Mouse (Mus musculus) NIH3T3 (cell line): ENCODE results near the gene Fau.

Experiments used
- DNase-seq: peaks from one replicate; pipeline ENCODE4 v3.0.0-alpha.2; 2012; ENCODE audit warnings: low read depth

The Fau gene

DNA sequence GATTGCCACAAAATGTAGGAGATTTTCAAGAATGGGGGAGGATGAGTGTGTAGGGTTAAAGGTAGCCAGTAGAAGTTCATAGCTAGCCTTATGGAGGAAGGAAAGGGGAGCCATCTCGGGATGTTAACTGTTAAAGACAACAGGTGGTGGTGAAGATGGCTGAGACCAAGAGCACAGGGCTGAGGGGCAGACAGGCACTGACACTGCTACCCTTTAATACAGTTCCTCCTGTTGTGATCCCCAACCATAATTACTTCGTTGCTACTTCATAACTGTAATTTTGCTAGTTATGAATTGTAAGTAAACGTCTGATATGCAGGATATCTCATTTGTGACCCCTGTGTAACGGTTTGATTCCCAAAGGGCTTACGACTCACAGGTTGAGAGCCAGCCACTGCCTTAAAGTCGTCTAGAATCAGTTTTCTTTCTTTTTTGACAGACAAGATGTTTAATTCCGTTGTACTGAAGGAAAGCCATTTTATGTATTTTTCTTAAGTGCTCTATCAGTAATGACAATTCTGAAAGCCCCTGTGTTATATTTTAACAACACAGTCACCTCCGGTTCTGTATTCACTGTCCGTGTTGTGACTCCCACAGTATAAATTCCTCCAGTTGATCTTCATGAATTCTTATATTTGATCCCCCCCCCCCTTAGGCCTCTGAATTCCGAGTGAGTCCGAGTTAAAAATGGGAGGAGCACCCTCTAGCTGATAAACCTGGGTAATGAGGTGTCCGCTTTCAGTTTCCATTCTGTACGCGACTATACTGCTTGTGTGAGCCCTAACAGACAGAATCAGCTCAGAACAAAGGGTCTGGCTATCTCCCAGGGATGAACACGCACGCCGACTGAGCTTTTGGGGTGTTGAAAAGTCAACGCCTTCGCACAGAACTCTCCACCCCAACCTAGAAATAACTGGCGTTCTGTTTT, 12.0 kb upstream of the Fau start:
- DNase-seq = no peak

DNA sequence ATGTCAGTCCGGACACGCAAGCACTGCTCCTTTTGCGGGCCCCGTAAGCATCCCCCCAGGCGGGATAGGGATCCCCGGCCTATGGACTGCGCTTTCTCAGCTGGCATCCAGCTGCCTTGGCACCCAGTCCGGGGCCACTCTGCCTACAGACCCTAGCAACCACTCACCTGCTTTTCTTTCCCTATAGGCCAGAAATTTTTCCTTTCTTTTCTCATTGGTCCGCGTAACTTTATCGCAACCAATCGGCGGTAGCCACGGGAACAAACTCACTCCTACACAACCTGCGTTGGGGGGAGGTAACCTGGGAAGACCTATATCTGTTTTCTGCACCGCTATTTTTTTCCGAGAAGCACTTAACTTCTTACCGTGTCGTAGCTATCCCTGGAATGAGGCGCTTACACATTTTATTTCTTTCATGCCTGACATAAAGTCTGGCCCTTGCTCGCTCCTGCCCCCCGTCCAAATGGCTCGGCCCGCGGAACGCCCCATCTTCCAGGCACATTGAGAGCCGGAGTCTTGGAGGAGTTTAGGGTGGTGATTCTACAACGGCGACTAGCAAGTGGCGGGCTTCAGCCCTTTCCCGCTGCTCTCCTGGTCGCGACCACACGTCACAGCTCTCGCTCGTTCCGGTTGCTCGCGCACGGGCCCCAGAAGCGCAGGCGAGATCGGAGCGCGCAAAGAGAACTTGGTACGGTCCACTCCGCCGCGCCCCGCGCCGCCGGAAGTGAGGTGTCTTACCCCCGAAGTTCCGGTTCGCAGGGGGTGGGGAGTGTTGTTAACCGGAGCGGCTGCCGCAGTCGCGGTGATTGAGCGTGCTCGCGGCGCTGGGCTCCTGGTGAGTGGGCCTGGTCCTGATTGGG, 11.1 kb upstream of the Fau start, which contains the start of gene Syvn1:
Syvn1 (plus strand) TSS at position 283 of the 860 bp plus-strand sequence.
- peak; percentile 95 for DNase-seq

GRCm38 (mm10) chr19:6047154-6047898, 10.3 kb upstream of the Fau start:
- DNase-seq = peak; percentile 62

- no peak for DNase-seq
Measured at GRCm38 (mm10) chr19:6047899-6048166, 9.8 kb upstream of the Fau start.

GRCm38 (mm10) chr19:6048681-6049410, 8.8 kb upstream of the Fau start:
- no peak for DNase-seq

DNA sequence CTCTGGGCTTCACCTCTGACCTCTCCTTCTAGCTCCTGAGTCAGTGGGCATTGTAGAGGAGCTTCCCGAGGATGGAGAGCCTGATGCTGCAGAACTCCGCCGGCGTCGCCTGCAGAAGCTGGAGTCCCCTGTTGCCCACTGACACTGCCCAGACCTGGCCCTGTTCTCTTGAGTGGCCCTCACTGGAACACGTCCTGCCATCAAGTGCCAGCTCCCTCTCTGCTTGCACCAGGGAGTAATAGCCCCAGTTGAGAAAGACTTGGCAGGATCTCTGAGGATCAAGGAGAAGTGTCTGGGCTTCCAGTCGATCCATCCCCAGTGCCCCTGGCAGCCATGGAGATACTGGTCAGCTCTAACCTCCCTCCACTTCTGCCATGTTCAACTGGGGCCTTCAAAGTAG, 5.1 kb upstream of the Fau start:
- no peak for DNase-seq

- DNase-seq = no peak
Measured at GRCm38 (mm10) chr19:6054296-6054695, 3.3 kb upstream of the Fau start.

DNA sequence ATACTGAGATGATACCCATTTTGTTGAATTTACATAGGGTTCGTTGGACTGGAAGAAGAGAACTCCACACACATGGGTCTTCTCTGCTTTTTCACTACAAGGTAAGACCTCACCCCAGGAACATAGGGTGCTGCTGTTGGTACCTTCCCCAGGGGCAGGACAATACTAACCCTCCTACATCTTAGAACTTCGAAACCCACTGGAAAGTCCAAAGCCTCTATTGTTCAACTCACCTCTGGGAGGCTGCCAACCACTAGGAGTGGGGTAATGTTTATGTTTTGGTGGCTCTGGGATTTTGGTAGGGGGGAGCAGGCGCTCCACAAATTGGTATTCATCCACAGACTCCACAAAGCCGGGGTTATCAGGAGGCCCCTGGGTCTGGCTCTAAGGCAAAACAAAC, 948 bp upstream of the Fau start:
- no peak for DNase-seq

DNA sequence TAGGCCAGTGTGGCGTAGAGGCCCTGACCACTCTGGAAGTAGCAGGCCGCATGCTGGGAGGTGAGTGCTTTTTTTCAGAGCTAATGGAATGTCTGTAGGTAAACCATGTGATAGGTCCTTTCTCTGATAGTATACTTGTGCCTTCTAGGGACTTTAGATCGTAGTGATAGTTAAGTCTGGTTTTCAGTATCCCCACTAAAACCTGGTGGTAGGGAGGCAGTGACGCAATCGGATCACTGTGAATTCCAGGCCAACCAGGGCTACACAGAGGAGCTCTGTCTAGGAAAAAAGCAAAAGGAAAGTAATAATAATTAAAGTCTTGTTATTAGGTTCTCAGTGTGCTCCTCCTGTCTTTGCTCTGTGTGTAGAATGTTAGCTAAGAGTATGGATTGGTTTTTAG, 869 bp downstream of the Fau start:
- no peak for DNase-seq

DNA sequence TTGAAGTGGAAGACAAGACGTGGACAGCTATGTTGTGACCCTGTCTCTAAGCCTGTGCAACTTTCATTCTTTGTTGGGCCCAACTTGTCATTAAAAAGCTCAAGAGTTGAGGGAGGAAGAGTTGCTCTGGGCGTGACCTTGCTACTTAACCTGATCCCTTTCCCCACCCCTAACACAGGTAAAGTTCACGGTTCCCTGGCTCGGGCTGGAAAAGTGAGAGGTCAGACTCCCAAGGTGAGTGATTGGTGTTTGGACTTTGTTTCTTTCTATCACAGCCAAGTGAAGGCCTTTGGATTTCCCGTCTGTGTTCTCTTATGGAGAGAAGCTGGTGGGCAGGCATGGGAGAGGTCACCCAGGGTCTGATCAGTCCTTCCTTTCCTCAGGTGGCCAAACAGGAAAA, 1.3 kb downstream of the Fau start:
- no peak for DNase-seq

- DNase-seq = peak; percentile 98
Measured at GRCm38 (mm10) chr19:6061021-6061533, 3.4 kb downstream of the Fau start, which contains the start of gene Znhit2. TSS of gene Znhit2 (plus strand) at chr19:6061192.

- DNase-seq = peak; percentile 74
Measured at GRCm38 (mm10) chr19:6061641-6062302, 4.1 kb downstream of the Fau start.

GRCm38 (mm10) chr19:6062418-6062817, 4.8 kb downstream of the Fau start:
- DNase-seq = no peak

GRCm38 (mm10) chr19:6063081-6063480, 5.4 kb downstream of the Fau start:
- no peak for DNase-seq

- DNase-seq = peak; percentile 58
Measured at GRCm38 (mm10) chr19:6066571-6066970, 8.9 kb downstream of the Fau start.

GRCm38 (mm10) chr19:6067011-6067723, 9.5 kb downstream of the Fau start:
- DNase-seq = peak; percentile 95

GRCm38 (mm10) chr19:6067724-6068415, 10.2 kb downstream of the Fau start, which contains the start of gene Tm7sf2:
TSS of gene Tm7sf2 (minus strand) at chr19:6068373.
- DNase-seq = peak; percentile 96

DNA sequence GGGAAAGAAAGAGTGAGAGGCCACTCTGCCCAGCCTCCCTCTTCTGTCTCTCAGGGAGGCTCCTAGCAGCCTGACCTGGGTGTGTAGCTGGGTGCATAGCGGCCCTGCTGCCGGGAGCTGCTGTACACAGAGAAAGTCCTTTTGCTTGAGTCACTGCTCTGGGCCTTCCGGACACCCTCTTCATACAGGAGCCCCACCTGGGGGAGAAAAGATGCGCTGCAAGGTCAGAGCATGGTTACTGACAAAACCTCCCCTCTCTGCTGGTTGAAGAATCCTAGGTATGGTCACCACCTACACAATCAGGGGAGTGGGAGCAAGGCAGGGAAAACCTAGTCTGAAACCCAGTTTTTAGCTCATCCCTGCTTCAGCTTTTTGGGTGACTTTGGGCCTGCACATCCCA, 11.3 kb downstream of the Fau start:
- DNase-seq = peak; percentile 62

DNA sequence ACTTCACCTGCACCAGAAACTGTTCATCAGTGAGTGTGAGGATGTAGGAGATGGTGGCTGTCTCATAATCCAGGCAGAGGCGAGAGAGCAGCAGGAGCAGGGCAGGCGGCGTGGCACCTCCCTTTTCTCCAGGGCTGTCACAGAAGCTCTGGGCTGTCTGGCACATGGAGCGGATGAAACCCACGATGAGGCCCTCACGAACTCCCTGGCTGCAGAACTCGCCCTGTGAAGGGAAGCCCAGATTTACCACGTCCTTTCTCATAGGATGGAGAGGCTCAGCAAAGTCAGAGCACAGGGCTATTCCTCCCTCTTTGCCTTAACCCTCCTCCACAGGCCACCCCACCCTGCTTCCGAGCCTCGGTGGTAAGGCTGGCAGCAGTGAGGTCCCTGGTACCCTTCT, 12.2 kb downstream of the Fau start:
- no peak for DNase-seq
